Mouse (Mus musculus) megakaryocyte, embryonic 14.5 days (primary cell): ENCODE results near the gene Trip10. TPM values are rescaled to one million over a fixed set of nuclear protein-coding genes. Genes with fewer than 3 reads are reported as not detected.
"Not testable (repeated sequence)": the region's sequence is repeated elsewhere in the genome, so short reads cannot be mapped to it uniquely, and the experiment has no call there.

Source experiments
- H3K27me3 ChIP-seq: replicated peaks from 2 replicates; pipeline ENCODE3; 2012; ENCODE audit warnings: inconsistent platforms
- H3K36me3 ChIP-seq: replicated peaks from 2 replicates; pipeline ENCODE3; 2012; ENCODE audit warnings: low read length, inconsistent platforms, mixed read lengths
- H3K4me1 ChIP-seq: 2 replicates; pipeline ENCODE4 v1.6.1; 2012; ENCODE audit warnings: inconsistent platforms
- H3K4me3 ChIP-seq: replicated peaks from 2 replicates; pipeline ENCODE3; 2012; ENCODE audit warnings: moderate library complexity, mild to moderate bottlenecking, inconsistent platforms
- H3K9me3 ChIP-seq: 2 replicates; pipeline ENCODE4 v1.6.1; 2012; ENCODE audit warnings: inconsistent platforms
- FLI1 ChIP-seq: IDR thresholded peaks from 2 replicates; pipeline ENCODE4 v1.6.1; 2012; ENCODE audit warnings: low read length, inconsistent platforms, mixed read lengths
- GATA1 ChIP-seq: IDR thresholded peaks from 3 replicates; pipeline ENCODE4 v1.6.1; 2012; ENCODE audit warnings: mixed read lengths, low read length, inconsistent platforms, borderline replicate concordance
- polyA plus RNA-seq: library from polyadenylated mRNA; stranded (reverse); fragments of >175 nt; gene quantifications from 2 replicates; pipeline ENCODE4 v1.2.3, GENCODE M21; 2012; ENCODE audit warnings: low replicate concordance; ENCODE audit not compliant: insufficient read depth

Trip10 gene
- polyA plus RNA-seq, 1 experiment, result 45.7 TPM

DNA sequence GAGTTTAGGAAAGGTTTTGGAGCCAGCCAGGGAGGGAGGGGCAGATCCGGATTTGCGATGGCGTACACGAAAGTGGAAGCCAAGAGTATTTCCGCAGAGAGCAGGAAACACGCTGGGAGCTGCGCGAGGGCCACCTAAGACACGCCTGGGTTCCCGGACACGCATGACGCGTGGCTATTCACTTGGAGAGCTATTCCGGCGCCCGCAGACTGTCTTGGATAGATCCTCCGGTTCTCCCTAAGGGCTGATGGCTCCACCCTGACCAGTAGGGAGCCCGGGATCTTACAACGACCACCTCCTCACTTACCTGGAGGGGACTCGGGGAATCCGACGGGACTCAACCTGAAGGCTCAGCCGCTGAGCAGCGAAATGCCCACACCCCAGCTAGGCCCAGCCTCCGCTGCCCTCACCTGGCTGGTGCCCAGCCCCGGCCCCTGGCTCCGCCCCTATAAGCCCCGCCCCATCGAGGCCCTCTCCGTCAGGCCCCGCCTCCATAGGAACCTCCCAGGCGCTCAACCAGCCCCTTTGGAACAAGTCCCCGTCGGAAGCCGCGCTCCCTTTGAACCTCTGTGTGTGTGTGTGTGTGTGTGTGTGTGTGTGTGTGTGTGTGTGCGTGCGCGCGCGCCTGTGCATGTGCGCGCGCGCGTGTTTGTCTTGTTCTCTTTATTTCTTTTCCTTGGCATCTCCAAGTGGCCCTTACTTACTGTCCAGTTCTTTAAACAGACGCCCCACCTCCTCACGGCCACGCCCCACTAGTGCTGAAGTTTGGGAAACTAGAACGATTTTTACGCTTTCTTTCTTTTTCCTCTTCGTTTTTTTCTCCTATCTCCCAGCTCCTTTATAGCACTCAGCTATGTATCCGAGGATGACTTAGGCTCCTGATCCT is 26.1 kb downstream of the Trip10 start:
- Histone ChIP-seq H3K4me1 (peaks cover 77% of the 10 kb centered on the region), H3K9me3 (no peaks in the 10 kb centered on the region), H3K27me3 (no peaks in the 10 kb centered on the region), H3K36me3 (peaks cover 9% of the 10 kb centered on the region), H3K4me3 (peak overlapping the region; percentile 93)
- no peak for TF ChIP-seq GATA1
- TF ChIP-seq FLI1, result no peak

DNA sequence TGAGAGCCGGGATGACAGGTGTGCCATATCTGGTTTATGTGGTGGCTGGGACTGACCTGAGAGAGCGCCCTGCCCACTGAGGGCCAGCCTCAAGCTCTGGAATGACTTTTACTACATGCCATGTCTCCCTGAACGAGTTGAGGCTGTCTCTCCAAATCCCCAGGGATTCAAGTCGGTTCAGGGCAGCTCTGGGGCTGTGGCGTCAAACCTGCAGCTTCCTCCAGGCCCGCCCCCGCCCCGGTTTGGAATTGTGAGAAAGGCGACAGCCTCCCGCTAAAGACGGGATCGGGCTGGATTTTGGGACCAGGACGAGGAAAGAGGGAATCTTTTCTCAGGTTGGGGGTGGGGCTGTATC is 26.7 kb downstream of the Trip10 start:
- Histone ChIP-seq H3K36me3 (peaks cover 15% of the 10 kb centered on the region), H3K4me3 (peak overlapping the region; percentile 93), H3K9me3 (no peaks in the 10 kb centered on the region), H3K4me1 (peaks cover 82% of the 10 kb centered on the region), H3K27me3 (no peaks in the 10 kb centered on the region)
- TF ChIP-seq FLI1, result no peak
- no peak for TF ChIP-seq GATA1

DNA sequence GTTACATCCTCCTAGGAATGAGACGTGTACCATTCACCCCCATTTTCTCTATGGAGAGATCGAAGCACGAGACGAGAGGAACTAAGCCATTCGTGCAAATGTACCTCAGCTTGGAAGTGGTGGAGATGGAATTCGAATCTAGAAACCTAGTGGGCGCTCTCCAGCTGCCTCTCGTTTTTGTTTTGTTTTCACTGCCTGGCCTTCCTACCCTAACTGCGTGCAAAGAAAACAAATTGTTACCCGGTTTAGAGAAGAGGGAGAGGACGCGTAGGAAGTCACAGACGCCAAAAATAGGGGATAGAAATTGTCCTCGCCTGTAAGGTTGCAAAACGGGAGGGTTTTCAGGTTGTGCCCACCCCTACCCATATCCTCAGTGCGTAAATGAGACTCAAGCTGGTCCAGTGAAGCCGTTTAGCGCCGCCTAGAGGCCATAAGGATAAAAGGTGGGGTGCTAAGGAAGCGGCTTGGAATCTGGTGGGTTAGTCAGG is 27.4 kb downstream of the Trip10 start:
- Histone ChIP-seq H3K36me3 (peaks cover 20% of the 10 kb centered on the region), H3K4me3 (peak overlapping the region; percentile 93), H3K9me3 (no peaks in the 10 kb centered on the region), H3K27me3 (no peaks in the 10 kb centered on the region), H3K4me1 (peaks cover 83% of the 10 kb centered on the region)
- TF ChIP-seq FLI1 (no peak), GATA1 (no peak)

DNA sequence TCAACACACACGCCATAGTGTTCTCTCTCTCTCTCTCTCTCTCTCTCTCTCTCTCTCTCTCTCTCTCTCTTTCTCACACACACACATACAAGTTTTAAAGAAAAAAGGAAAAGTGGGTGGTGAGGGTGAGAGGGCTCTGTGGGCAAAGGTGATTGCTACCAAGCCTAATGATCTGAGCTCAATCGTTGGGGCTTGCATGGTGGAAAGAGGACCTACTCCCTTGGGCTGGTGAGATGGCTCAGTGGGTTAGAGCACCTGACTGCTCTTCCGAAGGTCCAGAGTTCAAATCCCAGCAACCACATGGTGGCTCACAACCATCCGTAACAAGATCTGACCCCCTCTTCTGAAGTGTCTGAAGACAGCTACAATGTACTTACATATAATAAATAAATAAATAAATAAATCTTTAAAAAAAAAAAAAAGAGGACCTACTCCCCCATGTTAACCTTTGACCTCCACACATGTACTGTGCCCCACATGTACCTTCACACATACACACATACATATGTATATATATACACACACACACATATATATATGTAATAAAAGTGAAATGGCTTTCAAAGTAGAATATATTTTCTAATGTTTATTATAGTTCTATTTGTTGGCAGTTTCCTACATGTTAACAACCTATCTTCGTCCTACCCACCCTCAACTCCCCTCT is 28.5 kb downstream of the Trip10 start:
- H3K4me3 ChIP-seq, result peak overlapping the region; percentile 99
- H3K9me3 ChIP-seq, result not testable (repeated sequence)

DNA sequence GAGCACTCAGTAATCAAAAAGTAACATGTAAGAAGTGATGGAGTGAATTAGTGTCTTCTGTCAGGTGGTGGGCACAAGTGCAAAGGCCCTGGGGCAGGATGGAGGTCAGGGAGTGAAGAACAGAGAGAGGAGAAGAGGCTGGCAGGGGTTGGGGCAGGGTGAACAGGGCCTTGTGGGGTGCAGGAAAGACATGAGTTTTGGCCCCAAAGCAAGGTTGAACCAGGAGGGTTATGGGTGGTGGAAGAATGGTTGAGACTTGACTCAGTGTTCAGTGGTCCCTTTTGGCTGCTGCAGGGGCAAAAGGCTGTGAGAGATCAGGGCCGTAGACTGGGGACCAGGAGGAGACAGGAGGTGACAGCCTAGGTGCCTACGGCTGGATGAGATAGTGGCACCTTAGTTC is 29.3 kb downstream of the Trip10 start:
- no peaks in the 10 kb centered on the region for H3K27me3 ChIP-seq
- peak overlapping the region; percentile 99 for H3K4me3 ChIP-seq
- no peaks in the 10 kb centered on the region for H3K9me3 ChIP-seq
- H3K4me1 ChIP-seq, result peaks cover 85% of the 10 kb centered on the region
- TF ChIP-seq FLI1 (no peak), GATA1 (no peak)
- H3K36me3 ChIP-seq, result peaks cover 37% of the 10 kb centered on the region

More for the DNA sequence above, 28.5 kb downstream of the Trip10 start:
- H3K27me3 ChIP-seq, result not testable (repeated sequence)
- Histone ChIP-seq H3K36me3 (peaks cover 29% of the 10 kb centered on the region), H3K4me1 (peaks cover 84% of the 10 kb centered on the region)

DNA sequence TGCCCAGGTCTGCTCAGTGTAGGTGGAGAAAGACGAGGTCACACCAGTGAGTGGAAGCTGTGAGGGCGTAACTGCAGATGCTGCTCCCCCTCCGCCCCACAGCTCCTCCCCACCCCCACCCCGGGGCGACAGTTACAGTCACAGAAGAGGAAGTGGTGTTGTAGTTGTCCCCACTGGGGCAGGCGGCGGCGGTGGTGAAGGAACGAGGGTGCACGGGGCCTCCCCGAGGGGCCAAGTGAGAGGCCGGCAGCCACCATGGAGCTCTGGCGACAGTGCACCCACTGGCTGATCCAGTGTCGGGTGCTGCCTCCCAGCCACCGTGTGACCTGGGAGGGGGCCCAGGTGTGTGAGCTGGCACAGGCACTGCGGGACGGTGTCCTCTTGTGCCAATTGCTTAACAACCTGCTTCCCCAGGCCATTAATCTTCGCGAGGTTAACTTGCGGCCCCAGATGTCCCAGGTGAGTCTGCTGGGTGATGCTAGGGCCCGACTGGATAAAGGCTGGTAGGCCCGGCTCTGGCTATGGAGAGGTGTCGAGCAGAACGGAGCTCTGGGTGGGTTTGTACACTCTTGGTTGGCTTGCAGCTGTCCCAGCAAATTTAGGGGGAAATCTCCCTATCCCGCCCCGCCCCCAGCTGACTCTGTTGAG is 29.8 kb downstream of the Trip10 start, which contains the start of gene Vav1:
Vav1 (plus strand) TSS at position 158 of the 648 bp plus-strand sequence.
- H3K9me3 ChIP-seq, result no peaks in the 10 kb centered on the region
- peaks cover 85% of the 10 kb centered on the region for H3K4me1 ChIP-seq
- TF ChIP-seq FLI1 (no peak), GATA1 (no peak)
- peaks cover 43% of the 10 kb centered on the region for H3K36me3 ChIP-seq
- peak within 1 kb of the TSS; percentile 99 for H3K4me3 ChIP-seq
- H3K27me3 ChIP-seq, result no peaks in the 10 kb centered on the region

DNA sequence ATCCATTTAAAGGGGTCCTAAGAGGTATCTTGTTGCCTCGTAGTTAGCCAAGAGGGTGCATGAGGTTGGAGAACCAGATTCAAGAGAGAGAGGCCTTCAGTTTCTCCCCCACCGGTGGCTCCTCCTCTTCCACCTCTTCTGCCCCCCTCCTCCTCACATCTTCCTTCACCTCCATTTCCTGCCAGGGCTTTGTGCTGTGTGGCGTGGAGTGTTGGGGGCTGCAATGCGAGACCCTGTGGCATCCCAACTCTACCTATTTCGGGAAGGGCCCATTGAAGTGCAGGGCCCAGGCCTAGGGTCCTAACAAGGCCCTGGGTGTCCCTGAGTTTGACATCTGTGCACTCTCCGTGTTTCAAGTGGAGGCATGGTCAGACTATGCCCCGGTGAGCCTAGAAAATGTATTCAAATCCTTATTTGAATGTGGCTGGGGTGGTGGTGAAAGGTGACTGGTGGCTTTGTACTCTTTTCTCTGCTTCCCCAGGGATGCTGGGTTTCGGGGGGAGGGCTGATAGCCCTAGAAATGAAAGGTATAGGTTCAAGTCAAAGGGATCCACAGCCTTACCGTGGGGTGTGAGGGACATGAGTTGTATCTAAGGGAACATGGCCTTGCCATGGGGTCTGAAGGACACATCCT is 30.5 kb downstream of the Trip10 start:
- no peaks in the 10 kb centered on the region for H3K9me3 ChIP-seq
- H3K4me3 ChIP-seq, result peak overlapping the region; percentile 99
- H3K27me3 ChIP-seq, result no peaks in the 10 kb centered on the region
- H3K36me3 ChIP-seq, result peaks cover 49% of the 10 kb centered on the region
- no peak for TF ChIP-seq GATA1
- peaks cover 85% of the 10 kb centered on the region for H3K4me1 ChIP-seq

DNA sequence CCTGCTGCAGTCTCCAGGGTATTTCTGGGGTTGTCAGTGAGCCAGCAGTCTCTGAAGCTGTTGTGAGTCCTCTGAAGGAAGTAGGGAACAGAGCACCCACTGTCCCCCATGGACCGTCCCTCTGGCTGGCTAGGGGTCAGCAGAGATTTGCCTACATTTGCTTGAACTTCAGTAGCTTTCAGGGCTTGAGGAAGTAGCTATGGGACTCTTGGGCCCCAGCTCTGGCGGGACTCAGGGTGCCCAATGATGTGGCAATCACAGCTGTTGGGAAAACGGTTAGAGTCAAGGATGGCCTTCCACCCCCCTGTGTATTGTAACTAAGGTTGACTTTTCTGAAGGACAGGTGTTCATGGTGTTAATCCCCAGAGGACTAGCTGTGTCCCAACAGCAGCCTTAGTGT is 31.2 kb downstream of the Trip10 start:
- Histone ChIP-seq H3K9me3 (no peaks in the 10 kb centered on the region), H3K4me3 (peak overlapping the region; percentile 99), H3K36me3 (peaks cover 56% of the 10 kb centered on the region), H3K4me1 (peaks cover 88% of the 10 kb centered on the region), H3K27me3 (no peaks in the 10 kb centered on the region)
- TF ChIP-seq GATA1, result no peak
- no peak for TF ChIP-seq FLI1

DNA sequence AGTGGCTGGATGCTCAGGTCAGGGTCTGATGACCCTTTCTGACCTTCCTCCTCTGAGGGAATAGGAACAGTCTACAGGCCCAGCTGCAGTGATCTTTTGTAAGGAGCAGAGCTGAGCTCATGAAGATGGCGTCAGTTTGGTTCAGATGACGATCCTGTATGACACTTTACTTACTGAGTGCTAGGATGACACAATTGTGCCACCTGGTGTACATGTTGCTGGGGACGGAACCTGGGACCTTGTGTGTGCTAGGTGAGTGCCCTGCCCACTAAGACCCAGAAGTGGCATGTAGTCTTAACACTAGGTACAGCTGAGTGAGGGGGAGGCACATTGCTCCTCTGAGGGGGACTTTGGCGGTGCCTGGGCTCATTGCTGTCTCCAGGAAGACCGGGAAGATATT is 34.7 kb downstream of the Trip10 start:
- peaks cover 86% of the 10 kb centered on the region for H3K36me3 ChIP-seq
- H3K4me3 ChIP-seq, result peak overlapping the region; percentile 84
- peaks cover 96% of the 10 kb centered on the region for H3K4me1 ChIP-seq
- no peaks in the 10 kb centered on the region for H3K27me3 ChIP-seq
- TF ChIP-seq FLI1, result no peak
- H3K9me3 ChIP-seq, result no peaks in the 10 kb centered on the region
